In the genomic region with DNA sequence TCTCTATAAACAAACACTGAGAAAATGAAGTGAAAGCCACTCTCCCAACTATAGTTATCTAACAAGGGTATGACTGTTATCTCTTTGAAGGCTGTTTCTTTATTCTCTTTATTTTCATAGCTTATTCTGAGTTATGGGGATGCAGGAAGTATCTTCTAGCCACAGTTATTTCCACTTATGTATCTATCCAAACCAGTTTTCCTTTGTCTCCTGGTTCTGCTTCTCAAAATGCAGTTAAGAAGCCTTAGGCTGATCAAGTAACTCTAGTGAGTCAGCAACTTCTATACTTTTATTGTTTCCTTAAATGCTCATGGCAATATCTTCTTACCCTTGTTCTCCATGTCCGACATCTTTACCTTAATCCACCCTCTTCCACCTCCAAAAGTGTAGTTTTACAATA, we compare ENCODE assay signal across 21 mouse cellular contexts. TPM values are rescaled to one million over a fixed set of nuclear protein-coding genes. Genes with fewer than 3 reads are reported as not detected.
"Had no signal": no experiment of that assay in that cellular context is flagged by ENCODE, and none has a peak within 500 bp of the region (broad histone marks: within the 10 kb centered on the region; RNA-seq: fewer than 3 reads in every experiment).

No protein-coding gene starts in this region.

- H3K9me3 ChIP-seq: liver, embryonic 15.5 days; lung, embryonic 15.5 days; midbrain, embryonic 13.5 days; midbrain, embryonic 15.5 days; neural tube, embryonic 12.5 days had no signal

- DNase-seq: liver, postnatal 0 days; lung, adult 2 months; lung, postnatal 14 days; lung, postnatal 36 days; right cerebral cortex, postnatal 14 days; right cerebral cortex, postnatal 4 days; spleen, adult 18-20 months; thymus, adult 18-20 months; thymus, postnatal 14 days; thymus, postnatal 36 days had no signal

- H3K9ac ChIP-seq: liver, embryonic 15.5 days; liver, postnatal 0 days; lung, embryonic 15.5 days; midbrain, embryonic 13.5 days; midbrain, embryonic 15.5 days; neural tube, embryonic 12.5 days had no signal

- H3K4me3 ChIP-seq: liver, embryonic 15.5 days; lung, embryonic 15.5 days; midbrain, embryonic 13.5 days; midbrain, embryonic 15.5 days; neural tube, embryonic 12.5 days had no signal

- H3K36me3 ChIP-seq: liver, embryonic 15.5 days; lung, embryonic 15.5 days; midbrain, embryonic 13.5 days; midbrain, embryonic 15.5 days; neural tube, embryonic 12.5 days had no signal

- H3K27me3 ChIP-seq: liver, embryonic 15.5 days; lung, embryonic 15.5 days; midbrain, embryonic 13.5 days; midbrain, embryonic 15.5 days; neural tube, embryonic 12.5 days had no signal

- H3K27ac ChIP-seq: liver, embryonic 15.5 days; lung, embryonic 15.5 days; macrophage; midbrain, embryonic 13.5 days; midbrain, embryonic 15.5 days; neural tube, embryonic 12.5 days had no signal

- ATAC-seq: liver, postnatal 0 days; lung, postnatal 0 days; midbrain, embryonic 13.5 days; midbrain, embryonic 15.5 days had no signal

- H3K4me1 ChIP-seq: liver, embryonic 15.5 days; lung, embryonic 15.5 days; midbrain, embryonic 13.5 days; midbrain, embryonic 15.5 days; neural tube, embryonic 12.5 days had no signal

RNA-seq across cellular contexts. Expression of gene Lsmem1, which starts 32.9 kb away (rescaled TPM):
- total RNA-seq: midbrain, postnatal 0 days had no signal
- polyA plus RNA-seq: liver, postnatal 0 days; macrophage; midbrain, embryonic 11.5 days; midbrain, embryonic 13.5 days; midbrain, embryonic 15.5 days; midbrain, postnatal 0 days; small intestine, adult 2 months; stomach, embryonic 14.5 days had no signal
